In the genomic region with DNA sequence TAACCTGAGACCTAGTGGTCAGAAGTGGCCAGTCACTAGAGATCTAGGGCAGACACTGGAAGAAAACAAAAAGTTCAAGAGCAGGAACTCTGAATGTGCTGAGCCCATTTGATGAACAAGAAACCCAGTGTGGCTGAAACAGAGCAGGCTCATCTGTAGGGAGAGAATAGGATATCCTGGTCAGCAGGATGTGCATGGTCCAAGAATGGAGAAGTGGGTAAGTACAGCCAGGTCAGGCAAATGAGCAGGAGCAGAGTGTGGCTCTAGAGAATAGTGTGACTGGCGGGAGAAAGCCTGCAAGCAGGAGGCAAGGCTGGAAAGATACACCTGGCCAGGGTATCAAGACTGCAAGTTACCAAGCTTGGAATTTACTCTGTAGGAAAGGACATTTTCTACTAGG, we compare ENCODE assay signal across 15 mouse cellular contexts. TPM values are rescaled to one million over a fixed set of nuclear protein-coding genes. Genes with fewer than 3 reads are reported as not detected.
"Had no signal": no experiment of that assay in that cellular context is flagged by ENCODE, and none has a peak within 500 bp of the region (broad histone marks: within the 10 kb centered on the region; RNA-seq: fewer than 3 reads in every experiment).

No protein-coding gene starts in this region.

- H3K4me2 ChIP-seq: intestine, embryonic 15.5 days; limb, embryonic 12.5 days; liver, embryonic 13.5 days; lung, embryonic 14.5 days; midbrain, embryonic 13.5 days; neural tube, embryonic 12.5 days; stomach, embryonic 15.5 days had no signal

- DNase-seq: kidney, adult 18-20 months; kidney, postnatal 14 days; liver, embryonic 13.5 days; lung, postnatal 10 days; lung, postnatal 4 days; spleen, adult 18-20 months; thymus, postnatal 36 days had no signal

- H3K9me3 ChIP-seq: intestine, embryonic 15.5 days; limb, embryonic 12.5 days; liver, embryonic 13.5 days; midbrain, embryonic 13.5 days; neural tube, embryonic 12.5 days; stomach, embryonic 15.5 days had no signal

- H3K9ac ChIP-seq: intestine, embryonic 15.5 days; limb, embryonic 12.5 days; liver, embryonic 13.5 days; lung, embryonic 14.5 days; midbrain, embryonic 13.5 days; neural tube, embryonic 12.5 days; stomach, embryonic 15.5 days had no signal

- H3K36me3 ChIP-seq: intestine, embryonic 15.5 days; limb, embryonic 12.5 days; liver, embryonic 13.5 days; midbrain, embryonic 13.5 days; neural tube, embryonic 12.5 days; stomach, embryonic 15.5 days had no signal

- H3K27ac ChIP-seq: intestine, embryonic 15.5 days; limb, embryonic 12.5 days; liver, embryonic 13.5 days; midbrain, embryonic 13.5 days; neural tube, embryonic 12.5 days; stomach, embryonic 15.5 days had no signal

- H3K4me3 ChIP-seq: intestine, embryonic 15.5 days; limb, embryonic 12.5 days; liver, embryonic 13.5 days; midbrain, embryonic 13.5 days; neural tube, embryonic 12.5 days; stomach, embryonic 15.5 days had no signal

- ATAC-seq: intestine, embryonic 15.5 days; midbrain, embryonic 13.5 days had no signal

- H3K4me1 ChIP-seq: neural tube, embryonic 12.5 days had no signal

- H3K27me3 ChIP-seq: intestine, embryonic 15.5 days; limb, embryonic 12.5 days; liver, embryonic 13.5 days; midbrain, embryonic 13.5 days; neural tube, embryonic 12.5 days; stomach, embryonic 15.5 days had no signal

RNA-seq across cellular contexts. Expression of gene Lyve1, which starts 7.4 kb away (rescaled TPM):
- total RNA-seq: megakaryocyte-erythroid progenitor cell, adult 5-6 weeks; neutrophil, adult 5-6 weeks had no signal
